Mouse (Mus musculus) heart, embryonic 12.5 days (tissue): Measurements from ENCODE around the gene Bud13. TPM values are rescaled to one million over a fixed set of nuclear protein-coding genes. Genes with fewer than 3 reads are reported as not detected.

Source experiments
- ATAC-seq: fragments of 200-750 bp; cut with Nextera tagmentation; 2 replicates; pipeline ENCODE4 v1.8.0; 2017; ENCODE audit warnings: moderate TSS enrichment, moderate library complexity; ENCODE audit not compliant: insufficient number of reproducible peaks, low FRiP score
- H3K27ac ChIP-seq: fragments of 300-500 bp; sonication (generic); 2 replicates; pipeline ENCODE4 v1.5.1; 2016; ENCODE audit warnings: mild to moderate bottlenecking, moderate library complexity; ENCODE audit not compliant: poor library complexity, severe bottlenecking
- H3K27me3 ChIP-seq: fragments of 300-500 bp; sonication (generic); replicated peaks from 2 replicates; pipeline ENCODE4 v1.6.1; 2016; ENCODE audit warnings: mild to moderate bottlenecking, moderate library complexity
- H3K36me3 ChIP-seq: fragments of 300-500 bp; sonication (generic); 2 replicates; pipeline ENCODE4 v1.6.1; 2016; ENCODE audit warnings: mild to moderate bottlenecking, moderate library complexity
- H3K4me1 ChIP-seq: fragments of 300-500 bp; sonication (generic); replicated peaks from 2 replicates; pipeline ENCODE4 v1.6.1; 2016; ENCODE audit warnings: mild to moderate bottlenecking
- H3K4me2 ChIP-seq: fragments of 300-500 bp; sonication (generic); 2 replicates; pipeline ENCODE4 v1.6.1; 2016; ENCODE audit warnings: mild to moderate bottlenecking, moderate library complexity
- H3K4me3 ChIP-seq: fragments of 300-500 bp; sonication (generic); 2 replicates; pipeline ENCODE4 v1.5.1; 2016; ENCODE audit warnings: mild to moderate bottlenecking
- H3K9ac ChIP-seq: fragments of 300-500 bp; sonication (generic); 2 replicates; pipeline ENCODE4 v1.6.1; 2016; ENCODE audit warnings: mild to moderate bottlenecking, moderate library complexity
- H3K9me3 ChIP-seq: fragments of 300-500 bp; sonication (generic); replicated peaks from 2 replicates; pipeline ENCODE4 v1.6.1; 2016; ENCODE audit warnings: mild to moderate bottlenecking, moderate library complexity
- WGBS: fragments of 180-500 bp; shearing (Covaris S2); methylation state at CpG from one replicate; pipeline ENCODE4 v1.1.7; 2016; 5-methylcytosine and 5-hydroxymethylcytosine counted together
- polyA plus RNA-seq: library from polyadenylated mRNA; unstranded; fragments of >200 nt; fragmentation: Nextera tagmentation; extraction: Ambion mirVana; gene quantifications from 2 replicates; pipeline ENCODE4 v1.2.1, GENCODE M21; 2016

The Bud13 gene
- polyA plus RNA-seq, 1 experiment from 2014 or later: 16.2 TPM

DNA sequence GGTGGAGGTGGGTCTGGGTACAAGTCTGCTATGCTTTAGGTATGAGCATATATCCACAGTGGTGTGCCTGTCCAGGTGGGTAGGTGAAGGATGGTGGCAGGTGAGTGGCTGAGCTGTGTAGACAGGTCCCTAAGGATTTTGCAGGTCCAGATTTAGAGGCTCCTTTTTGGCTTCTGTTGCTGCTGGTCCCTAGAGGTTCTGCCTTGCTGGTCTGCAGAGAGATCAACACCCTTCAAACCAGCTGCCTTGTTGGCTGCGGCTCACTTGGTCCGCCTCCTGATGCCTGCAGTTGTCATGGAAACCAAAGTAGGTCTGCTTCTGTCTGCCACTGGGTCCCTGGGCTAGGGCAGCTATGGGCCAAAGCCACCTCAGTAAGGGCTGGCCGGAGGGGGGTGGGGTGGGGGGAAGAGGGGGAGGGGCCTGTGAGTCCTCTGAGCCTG is 55.1 kb downstream of the Bud13 start:
- WGBS: 13% methylated on average over 3 of the region's 3 CpGs
- H3K36me3 ChIP-seq: no peaks in the 10 kb centered on the region
- no peak overlapping the region for H3K4me3 ChIP-seq
- H3K9ac ChIP-seq: no peak overlapping the region
- H3K27me3 ChIP-seq: peaks cover 37% of the 10 kb centered on the region
- H3K4me1 ChIP-seq: peaks cover 5% of the 10 kb centered on the region; the same call in 1 of the 2 replicates
- H3K9me3 ChIP-seq: no peaks in the 10 kb centered on the region
- no peak for ATAC-seq
- no peak overlapping the region for H3K4me2 ChIP-seq
- no peak overlapping the region for H3K27ac ChIP-seq

DNA sequence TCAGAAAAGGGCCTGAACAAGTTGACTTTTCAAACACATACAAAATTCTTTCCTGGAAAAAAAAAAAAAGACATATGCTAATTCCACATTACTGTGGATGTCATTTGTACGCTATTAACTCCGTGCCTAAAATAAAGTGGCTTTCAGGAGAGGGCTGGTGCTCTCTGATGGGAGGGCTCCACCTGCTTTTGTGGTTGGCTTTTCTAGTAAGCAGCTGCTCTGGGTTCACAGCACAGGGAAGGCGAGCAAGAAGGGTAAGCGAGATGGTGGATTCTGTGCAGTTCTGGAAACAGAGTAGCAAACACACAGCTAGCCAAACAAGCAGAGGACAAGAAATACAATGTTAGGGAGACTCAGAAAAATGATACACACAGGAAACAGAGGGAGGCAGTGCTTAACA is 55.6 kb downstream of the Bud13 start:
- 59% methylated on average over 4 of the region's 4 CpGs for WGBS
- no peaks in the 10 kb centered on the region for H3K9me3 ChIP-seq
- H3K36me3 ChIP-seq: no peaks in the 10 kb centered on the region
- peaks cover 32% of the 10 kb centered on the region for H3K27me3 ChIP-seq
- H3K4me1 ChIP-seq: peaks cover 5% of the 10 kb centered on the region; the same call in 1 of the 2 replicates
- no peak overlapping the region for H3K27ac ChIP-seq
- no peak for ATAC-seq
- no peak overlapping the region for H3K4me3 ChIP-seq
- H3K9ac ChIP-seq: no peak overlapping the region
- H3K4me2 ChIP-seq: no peak overlapping the region

DNA sequence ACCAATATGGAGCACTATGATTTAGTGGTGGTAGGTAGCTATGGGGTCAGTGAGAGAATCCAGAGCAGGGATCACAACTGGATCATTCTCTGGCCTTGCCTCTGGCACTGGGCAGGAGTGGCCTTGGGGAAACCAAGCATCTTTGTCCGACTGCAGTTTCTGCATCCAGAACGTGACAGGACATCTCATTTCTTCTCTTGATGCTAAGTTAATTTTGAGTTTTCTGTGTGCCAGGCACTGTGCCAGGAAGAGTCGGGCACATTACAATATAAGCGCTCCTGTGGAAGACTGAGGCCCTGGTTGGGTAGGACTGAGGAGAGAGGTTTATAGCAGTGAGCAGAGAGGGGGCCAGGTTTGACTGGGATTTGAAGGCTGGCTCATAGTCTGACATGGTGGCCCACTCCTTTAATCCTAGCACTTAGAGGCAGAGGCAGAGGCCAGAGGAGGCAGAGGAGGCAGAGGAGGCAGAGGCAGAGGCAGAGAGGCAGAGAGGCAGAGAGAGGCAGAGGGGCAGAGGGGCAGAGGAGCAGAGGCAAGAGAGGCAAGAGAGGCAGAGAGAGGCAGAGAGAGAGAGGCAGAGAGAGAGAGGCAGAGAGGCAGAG is 56.3 kb downstream of the Bud13 start:
- no peaks in the 10 kb centered on the region for H3K36me3 ChIP-seq
- ATAC-seq: no peak
- WGBS: 82% methylated on average over 4 of the region's 4 CpGs

DNA sequence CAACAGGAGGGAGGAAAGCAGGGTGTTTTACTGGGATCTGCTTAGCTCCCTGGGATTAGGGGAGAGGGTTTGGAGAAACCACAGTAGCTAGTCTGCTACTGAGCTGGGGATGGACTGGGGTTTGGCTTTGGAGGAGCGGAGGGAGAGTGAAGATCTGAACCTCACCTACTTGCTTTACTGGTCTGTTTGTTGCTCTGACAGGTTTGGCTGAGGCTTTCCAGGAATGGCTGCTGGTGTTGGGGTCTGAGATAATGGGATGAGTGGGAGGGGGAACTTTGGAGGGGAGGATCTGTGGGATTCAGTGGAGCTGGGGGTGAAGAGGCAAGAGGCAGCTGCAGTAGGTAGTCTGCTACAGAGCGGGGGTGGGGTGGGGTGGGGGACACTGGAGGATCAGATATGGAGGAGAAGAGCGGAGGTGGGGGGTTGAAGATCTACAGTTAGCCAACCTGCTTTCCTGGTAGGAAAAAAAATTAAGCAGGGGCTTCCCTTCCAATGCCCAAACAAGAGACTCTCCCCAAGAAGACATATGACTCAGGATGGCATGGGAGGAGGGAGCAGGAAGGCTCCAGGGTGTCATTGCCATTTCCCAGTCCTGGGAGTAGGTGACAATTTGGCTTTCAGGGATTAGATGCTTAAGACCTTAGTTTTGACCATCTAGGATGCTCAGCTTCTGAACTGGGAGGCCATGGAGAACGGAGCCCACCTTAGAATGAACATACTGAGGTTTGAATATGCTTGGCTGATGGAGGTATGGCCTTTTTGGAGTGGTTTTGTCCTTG is 63.3 kb downstream of the Bud13 start:
- ATAC-seq: no peak
- no peaks in the 10 kb centered on the region for H3K9me3 ChIP-seq
- WGBS: 49% methylated on average over 4 of the region's 4 CpGs
- H3K4me2 ChIP-seq: no peak overlapping the region
- H3K4me3 ChIP-seq: no peak overlapping the region
- H3K36me3 ChIP-seq: no peaks in the 10 kb centered on the region
- no peak overlapping the region for H3K27ac ChIP-seq
- H3K27me3 ChIP-seq: peaks cover 19% of the 10 kb centered on the region
- peaks cover 9% of the 10 kb centered on the region; the same call in 1 of the 2 replicates for H3K4me1 ChIP-seq
- no peak overlapping the region for H3K9ac ChIP-seq

More for the DNA sequence above, 56.3 kb downstream of the Bud13 start:
- Histone ChIP-seq H3K4me1 (peaks cover 5% of the 10 kb centered on the region; the same call in 1 of the 2 replicates), H3K4me3 (no peak overlapping the region), H3K9ac (no peak overlapping the region; the same call in 1 of the 2 replicates), H3K4me2 (no peak overlapping the region), H3K9me3 (no peaks in the 10 kb centered on the region), H3K27ac (no peak overlapping the region), H3K27me3 (peaks cover 31% of the 10 kb centered on the region)

Other genes starting within 250 kb of the Bud13 start
- gene Apoa1, start 54.4 kb upstream of the Bud13 start, polyA plus RNA-seq: 8.2 and 24.9 TPM in 2 replicates
- not detected in 2 replicates for gene Apoc3, start 47.4 kb upstream of the Bud13 start, polyA plus RNA-seq
- gene Apoa4, start 42.3 kb upstream of the Bud13 start, polyA plus RNA-seq: 0.74 and 1.3 TPM in 2 replicates
- gene Apoa5, start 14.4 kb upstream of the Bud13 start, polyA plus RNA-seq: not detected in 2 replicates
- 34.1 and 36.8 TPM in 2 replicates for gene Zpr1, start 9.9 kb upstream of the Bud13 start, polyA plus RNA-seq
- gene 4931429L15Rik, start 37.0 kb downstream of the Bud13 start, polyA plus RNA-seq: not detected in 2 replicates